Mouse (Mus musculus): Measurements from ENCODE around the gene Serpini2. TPM values are rescaled to one million over a fixed set of nuclear protein-coding genes. Genes with fewer than 3 reads are reported as not detected.
A peak's percentile ranks its signal among the peaks of the same experiment; 100 is the strongest.

Gene Serpini2
- polyA plus RNA-seq, 1 experiment from 2014 or later: not detected

GRCm38 (mm10) chr3:75219694-75220093, 50.2 kb downstream of the Serpini2 start:
- 54% methylated on average over 3 of the region's 3 CpGs for WGBS (ENCODE audit: insufficient replicate concordance)
- no peaks in the 10 kb centered on the region for H3K27me3 ChIP-seq (ENCODE audit: insufficient read depth, low read length)

GRCm38 (mm10) chr3:75219211-75219610, 50.7 kb downstream of the Serpini2 start:
- Histone ChIP-seq H3K9ac (replicated peaks) (no peak overlapping the region), H3K4me1 (ENCODE audit: insufficient read depth) (no peaks in the 10 kb centered on the region), H3K36me3 (replicated peaks; ENCODE audit: insufficient read depth, low read length) (no peaks in the 10 kb centered on the region), H3K27me3 (ENCODE audit: insufficient read depth, low read length) (no peaks in the 10 kb centered on the region), H3K4me3 (ENCODE audit: low read depth, low read length) (no peak overlapping the region), H3K4me2 (ENCODE audit: low read depth, low read length) (no peak overlapping the region), H3K27ac (ENCODE audit: low read depth) (no peak overlapping the region), H3K9me3 (ENCODE audit: low read length) (no peaks in the 10 kb centered on the region)
- TF ChIP-seq EP300 (IDR thresholded peaks at IDR 0.05; ENCODE audit: low read depth) (no peak), CTCF (IDR thresholded peaks at IDR 0.05; ENCODE audit: low read depth) (peak; percentile 69)
- 3% methylated on average over 1 of the region's 1 CpGs for WGBS (ENCODE audit: insufficient replicate concordance)
- ATAC-seq (no peak), DNase-seq (peak; percentile 44)

More at GRCm38 (mm10) chr3:75219694-75220093, 50.2 kb downstream of the Serpini2 start:
- H3K9me3 ChIP-seq (ENCODE audit: low read length): no peaks in the 10 kb centered on the region
- no peaks in the 10 kb centered on the region for H3K4me1 ChIP-seq (ENCODE audit: insufficient read depth)
- H3K4me3 ChIP-seq (ENCODE audit: low read depth, low read length): no peak overlapping the region
- no peak overlapping the region for H3K27ac ChIP-seq (ENCODE audit: low read depth)
- no peak overlapping the region for H3K4me2 ChIP-seq (ENCODE audit: low read depth, low read length)
- H3K36me3 ChIP-seq (replicated peaks; ENCODE audit: insufficient read depth, low read length): no peaks in the 10 kb centered on the region
- no peak for DNase-seq
- TF ChIP-seq EP300 (IDR thresholded peaks at IDR 0.05; ENCODE audit: low read depth) (no peak), CTCF (IDR thresholded peaks at IDR 0.05; ENCODE audit: low read depth) (no peak)
- H3K9ac ChIP-seq (replicated peaks): no peak overlapping the region
- ATAC-seq: no peak

GRCm38 (mm10) chr3:75202808-75203503, 66.9 kb downstream of the Serpini2 start:
- TF ChIP-seq EP300 (IDR thresholded peaks at IDR 0.05; ENCODE audit: low read depth) (no peak), CTCF (IDR thresholded peaks at IDR 0.05; ENCODE audit: low read depth) (peak; percentile 81)
- Histone ChIP-seq H3K4me3 (ENCODE audit: low read depth, low read length) (no peak overlapping the region), H3K4me1 (ENCODE audit: insufficient read depth) (no peaks in the 10 kb centered on the region), H3K36me3 (replicated peaks; ENCODE audit: insufficient read depth, low read length) (no peaks in the 10 kb centered on the region), H3K9ac (replicated peaks) (no peak overlapping the region), H3K9me3 (ENCODE audit: low read length) (no peaks in the 10 kb centered on the region), H3K27ac (ENCODE audit: low read depth) (no peak overlapping the region), H3K4me2 (ENCODE audit: low read depth, low read length) (no peak overlapping the region), H3K27me3 (ENCODE audit: insufficient read depth, low read length) (no peaks in the 10 kb centered on the region)
- ATAC-seq (no peak; the same call in 1 of the 2 replicates), DNase-seq (peak; percentile 60)
- WGBS (ENCODE audit: insufficient replicate concordance): 32% methylated on average over 12 of the region's 12 CpGs

Other genes starting within 250 kb of the Serpini2 start
- gene Zbbx, start 105.0 kb downstream of the Serpini2 start, polyA plus RNA-seq (2015; fragmentation: Nextera tagmentation; extraction: Ambion mirVana): not detected in 2 replicates
- gene Wdr49, start 212.1 kb upstream of the Serpini2 start, polyA plus RNA-seq (2015; fragmentation: Nextera tagmentation; extraction: Ambion mirVana): not detected in 2 replicates